9 mouse cellular contexts compared by ENCODE assay signal in the genomic region with DNA sequence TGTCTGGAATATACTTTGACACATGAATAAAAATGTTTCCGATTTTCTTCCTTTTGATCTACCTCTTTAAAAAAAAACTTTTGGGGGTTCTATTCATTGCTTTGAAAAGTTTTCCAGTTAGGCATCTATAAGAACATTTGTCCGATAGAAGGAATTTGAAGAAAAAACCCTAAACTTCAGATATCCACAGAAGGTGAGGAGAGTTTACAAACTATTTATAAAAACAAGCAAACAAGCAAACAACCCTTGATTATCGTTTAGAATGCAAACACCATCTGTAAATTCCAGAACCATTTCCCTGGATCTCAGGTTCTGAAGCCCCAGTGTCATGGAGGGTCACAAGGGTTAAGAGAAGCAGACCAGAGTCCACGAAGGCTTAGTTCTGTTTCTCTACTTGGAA. TPM values are rescaled to one million over a fixed set of nuclear protein-coding genes. Genes with fewer than 3 reads are reported as not detected.
DNase-seq lines count a peak whose midpoint lies in the region; ATAC-seq and TF ChIP-seq lines count a peak whose summit lies in the region.
"Had no signal": no experiment of that assay in that cellular context is flagged by ENCODE, and none has a peak within 500 bp of the region (broad histone marks: within the 10 kb centered on the region; RNA-seq: fewer than 3 reads in every experiment).

A gene (plus strand): TSS at position 301 of the 400 bp plus-strand sequence.

- no peaks in the 10 kb centered on the region for H3K9me3 ChIP-seq in lung, postnatal 0 days (ENCODE audit: low read length)
- H3K9me3 ChIP-seq in liver, embryonic 11.5 days (ENCODE audit: control insufficient read depth, low read length) = no peaks in the 10 kb centered on the region
- no peaks in the 10 kb centered on the region for H3K9me3 ChIP-seq in stomach, embryonic 16.5 days (replicated peaks; ENCODE audit: control insufficient read depth, low read length)

- no peaks in the 10 kb centered on the region for H3K4me1 ChIP-seq in cerebellum, adult 2 months (ENCODE audit: control insufficient read depth, insufficient read depth, low read length)
- no peaks in the 10 kb centered on the region for H3K4me1 ChIP-seq in lung, postnatal 0 days (ENCODE audit: insufficient read depth, low read depth, low read length)
- no peaks in the 10 kb centered on the region for H3K4me1 ChIP-seq in liver, embryonic 11.5 days (replicated peaks; ENCODE audit: control insufficient read depth, insufficient read depth, low read length)
- peaks cover 4% of the 10 kb centered on the region; the same call in 1 of the 2 replicates for H3K4me1 ChIP-seq in stomach, embryonic 16.5 days (ENCODE audit: control insufficient read depth, insufficient read depth, low read length)

- no peak for TF ChIP-seq EP300 in lung, postnatal 0 days (IDR thresholded peaks at IDR 0.05)

- no peaks in the 10 kb centered on the region for H3K36me3 ChIP-seq in lung, postnatal 0 days (ENCODE audit: insufficient read depth, low read length)
- no peaks in the 10 kb centered on the region for H3K36me3 ChIP-seq in liver, embryonic 11.5 days (ENCODE audit: control insufficient read depth, insufficient read depth, low read length)
- no peaks in the 10 kb centered on the region for H3K36me3 ChIP-seq in stomach, embryonic 16.5 days (ENCODE audit: control insufficient read depth, insufficient read depth, low read length)

- no peaks in the 10 kb centered on the region; the same call in 1 of the 2 replicates for H3K27me3 ChIP-seq in cerebellum, adult 2 months (ENCODE audit: control insufficient read depth, insufficient read depth, low read length)
- no peaks in the 10 kb centered on the region for H3K27me3 ChIP-seq in lung, postnatal 0 days (replicated peaks; ENCODE audit: insufficient read depth, low read length)
- H3K27me3 ChIP-seq in liver, embryonic 11.5 days (replicated peaks; ENCODE audit: control insufficient read depth, insufficient read depth, low read length) = no peaks in the 10 kb centered on the region
- H3K27me3 ChIP-seq in stomach, embryonic 16.5 days (ENCODE audit: control insufficient read depth, insufficient read depth, low read length) = no peaks in the 10 kb centered on the region

- H3K9ac ChIP-seq in lung, postnatal 0 days (replicated peaks; ENCODE audit: low read depth) = peak within 1 kb of the TSS; percentile 36
- H3K9ac ChIP-seq in liver, embryonic 11.5 days (ENCODE audit: low read depth, low read length) = no peak within 1 kb of the TSS
- peak within 1 kb of the TSS; percentile 74 for H3K9ac ChIP-seq in stomach, embryonic 16.5 days (ENCODE audit: low read length)

- TF ChIP-seq POLR2A in cerebellum, adult 2 months (IDR thresholded peaks at IDR 0.05; ENCODE audit: borderline replicate concordance, insufficient read depth, low read length) = no peak

- no peak for DNase-seq in cerebellum, adult 2 months
- no peak for DNase-seq in cerebellum, postnatal 36 days
- DNase-seq in lung, postnatal 0 days (ENCODE audit: low spot score) = no peak
- DNase-seq in lung, postnatal 4 days = no peak
- DNase-seq in liver, embryonic 11.5 days (ENCODE audit: low spot score) = no peak
- no peak for DNase-seq in gastrocnemius, adult 18-20 months (ENCODE audit: low spot score)

- ATAC-seq in lung, postnatal 0 days = no peak
- no peak for ATAC-seq in liver, embryonic 11.5 days (replicated peaks; ENCODE audit: low FRiP score)
- ATAC-seq in stomach, embryonic 16.5 days (ENCODE audit: insufficient read depth, low FRiP score) = no peak
- no peak for ATAC-seq in granulocyte monocyte progenitor cell, adult 5-6 weeks (replicated peaks; ENCODE audit: poor library complexity, severe bottlenecking)
- ATAC-seq: activated CD4-positive, CD25-positive, alpha-beta regulatory T cell, adult 4 months had no signal

- WGBS in cerebellum, adult 2 months = 52% methylated on average over 4 of the region's 4 CpGs
- 52% methylated on average over 4 of the region's 4 CpGs for WGBS in lung, postnatal 0 days
- 57% methylated on average over 4 of the region's 4 CpGs for WGBS in liver, embryonic 11.5 days
- WGBS in stomach, embryonic 16.5 days = 52% methylated on average over 4 of the region's 4 CpGs

- H3K4me2 ChIP-seq in lung, postnatal 0 days (replicated peaks; ENCODE audit: low read depth, low read length) = peak within 1 kb of the TSS; percentile 58
- H3K4me2 ChIP-seq in liver, embryonic 11.5 days = peak within 1 kb of the TSS; percentile 57
- peak within 1 kb of the TSS; percentile 68 for H3K4me2 ChIP-seq in stomach, embryonic 16.5 days (ENCODE audit: low read depth, low read length)

- no peak for TF ChIP-seq CTCF in cerebellum, adult 2 months (IDR thresholded peaks at IDR 0.05; ENCODE audit: borderline replicate concordance, insufficient read depth, low read depth, low read length)
- TF ChIP-seq CTCF in lung, postnatal 0 days (IDR thresholded peaks at IDR 0.05) = no peak

- H3K4me3 ChIP-seq in cerebellum, adult 2 months (replicated peaks; ENCODE audit: insufficient read depth, low read depth, low read length) = peak within 1 kb of the TSS; percentile 23
- H3K4me3 ChIP-seq in lung, postnatal 0 days (ENCODE audit: low read depth, low read length) = peak within 1 kb of the TSS; percentile 43
- H3K4me3 ChIP-seq in liver, embryonic 11.5 days (ENCODE audit: low read depth, low read length) = peak within 1 kb of the TSS; percentile 29
- H3K4me3 ChIP-seq in stomach, embryonic 16.5 days (replicated peaks; ENCODE audit: low read length) = peak within 1 kb of the TSS; percentile 51

- no peak within 1 kb of the TSS; the same call in 1 of the 2 replicates for H3K27ac ChIP-seq in cerebellum, adult 2 months (ENCODE audit: insufficient read depth, low read length)
- peak within 1 kb of the TSS; percentile 69 for H3K27ac ChIP-seq in lung, postnatal 0 days (ENCODE audit: low read length)
- H3K27ac ChIP-seq in liver, embryonic 11.5 days (ENCODE audit: low read depth, low read length) = no peak within 1 kb of the TSS
- peak within 1 kb of the TSS; percentile 30; the same call in 1 of the 2 replicates for H3K27ac ChIP-seq in stomach, embryonic 16.5 days (ENCODE audit: low read length)

RNA-seq across cellular contexts. Expression of the gene that starts here (rescaled TPM):
- not detected in 2 replicates for polyA plus RNA-seq in cerebellum, adult 2 months (2012; rRNA removed)
- polyA plus RNA-seq in lung, postnatal 0 days (2015; fragmentation: Nextera tagmentation; extraction: Ambion mirVana) = not detected in 2 replicates
- not detected in 2 replicates for polyA plus RNA-seq in liver, embryonic 11.5 days (2014; fragmentation: Nextera tagmentation; extraction: Ambion mirVana)
- not detected in 2 replicates for polyA plus RNA-seq in stomach, embryonic 16.5 days (2015; fragmentation: Nextera tagmentation; extraction: Ambion mirVana)
- not detected in 2 replicates for total RNA-seq in granulocyte monocyte progenitor cell, adult 5-6 weeks (2014; fragmentation: Nextera tagmentation)
- not detected in 2 replicates for total RNA-seq in granulocyte monocyte progenitor cell, adult 5-6 weeks (2017)
- total RNA-seq in gastrocnemius, adult 18-20 months (2021) = not detected
- polyA plus RNA-seq: activated CD4-positive, CD25-positive, alpha-beta regulatory T cell, adult 4 months had no signal

Comparison
In these comparisons a context has a peak if more than half of its experiments do, and no peak if none do; other contexts are left out.
1. H3K27ac ChIP-seq: peak in lung, postnatal 0 days (single experiment) and stomach, embryonic 16.5 days (single experiment); none in cerebellum, adult 2 months (single experiment) and liver, embryonic 11.5 days (single experiment).
2. Peak in every context shown above with its lines, with median percentiles within 50 percentile points of each other: H3K4me3 ChIP-seq and H3K4me2 ChIP-seq.